Mouse (Mus musculus) embryo, embryonic 9.5 days (tissue): Measurements from ENCODE around the gene AC140267.1.

ENCODE experiments used
- DNase-seq: peaks from one replicate; pipeline ENCODE4 v3.0.0-alpha.2; 2017; ENCODE audit errors: extremely low spot score

AC140267.1 gene

GRCm38 (mm10) chr15:80235535-80235934 lies at the start of gene AC140267.1:
TSS of gene AC140267.1 (plus strand) at chr15:80235835.
- no peak for DNase-seq

GRCm38 (mm10) chr15:80188927-80189326 lies 46.7 kb upstream of the AC140267.1 start:
- DNase-seq = no peak

GRCm38 (mm10) chr15:80190075-80190474 lies 45.6 kb upstream of the AC140267.1 start:
- DNase-seq = no peak

- no peak for DNase-seq
These were observed 43.9 kb upstream of the AC140267.1 start for GRCm38 (mm10) chr15:80191585-80192245.

- no peak for DNase-seq
These were observed 43.4 kb upstream of the AC140267.1 start for GRCm38 (mm10) chr15:80192246-80192585.

- no peak for DNase-seq
These were observed 42.8 kb upstream of the AC140267.1 start for GRCm38 (mm10) chr15:80192847-80193246.

GRCm38 (mm10) chr15:80199556-80199955 lies 36.1 kb upstream of the AC140267.1 start:
- DNase-seq = no peak

- no peak for DNase-seq
These were observed 33.4 kb upstream of the AC140267.1 start for GRCm38 (mm10) chr15:80202111-80202775.

GRCm38 (mm10) chr15:80203406-80203805 lies 32.2 kb upstream of the AC140267.1 start:
- DNase-seq = no peak

GRCm38 (mm10) chr15:80206057-80206565 lies 29.5 kb upstream of the AC140267.1 start:
- no peak for DNase-seq

GRCm38 (mm10) chr15:80208446-80208845 lies 27.2 kb upstream of the AC140267.1 start:
- no peak for DNase-seq

GRCm38 (mm10) chr15:80213688-80214087 lies 21.9 kb upstream of the AC140267.1 start:
- DNase-seq = no peak

GRCm38 (mm10) chr15:80215716-80216479 lies 19.7 kb upstream of the AC140267.1 start:
- no peak for DNase-seq

- no peak for DNase-seq
These were observed 19.2 kb upstream of the AC140267.1 start for GRCm38 (mm10) chr15:80216480-80216820.

- DNase-seq = no peak
These were observed 18.2 kb upstream of the AC140267.1 start for GRCm38 (mm10) chr15:80217476-80217875.

GRCm38 (mm10) chr15:80219211-80219610 lies 16.4 kb upstream of the AC140267.1 start:
- DNase-seq = peak; percentile 46

- no peak for DNase-seq
These were observed 15.7 kb upstream of the AC140267.1 start for GRCm38 (mm10) chr15:80219705-80220657.

GRCm38 (mm10) chr15:80221031-80221430 lies 14.6 kb upstream of the AC140267.1 start:
- DNase-seq = no peak

- no peak for DNase-seq
These were observed 11.9 kb upstream of the AC140267.1 start for GRCm38 (mm10) chr15:80223751-80224150.

- DNase-seq = peak; percentile 77
These were observed 10.4 kb upstream of the AC140267.1 start for GRCm38 (mm10) chr15:80225208-80225607.

- peak; percentile 63 for DNase-seq
These were observed 9.8 kb upstream of the AC140267.1 start for GRCm38 (mm10) chr15:80225796-80226195.
